Mouse (Mus musculus) kidney, embryonic 14.5 days (tissue): Measurements from ENCODE around the gene Cdc34. TPM values are rescaled to one million over a fixed set of nuclear protein-coding genes. Genes with fewer than 3 reads are reported as not detected.

ENCODE experiments used
- ATAC-seq: fragments of 200-750 bp; cut with Nextera tagmentation; 2 replicates; pipeline ENCODE4 v1.8.0; 2017; ENCODE audit warnings: moderate number of reproducible peaks, mild to moderate bottlenecking, moderate TSS enrichment, moderate library complexity; ENCODE audit not compliant: low FRiP score, low TSS enrichment
- H3K27ac ChIP-seq: fragments of 300-500 bp; sonication (generic); 2 replicates; pipeline ENCODE4 v1.5.1; 2014; ENCODE audit warnings: low read depth, mild to moderate bottlenecking, low read length, moderate library complexity, mixed read lengths
- H3K27me3 ChIP-seq: fragments of 300-500 bp; sonication (generic); 2 replicates; pipeline ENCODE4 v1.6.1; 2014; ENCODE audit warnings: mild to moderate bottlenecking, low read length; ENCODE audit not compliant: control insufficient read depth, insufficient read depth
- H3K36me3 ChIP-seq: fragments of 300-500 bp; sonication (generic); 2 replicates; pipeline ENCODE4 v1.6.1; 2014; ENCODE audit warnings: low read length, mixed read lengths; ENCODE audit not compliant: control insufficient read depth, insufficient read depth
- H3K4me1 ChIP-seq: fragments of 300-500 bp; sonication (generic); 2 replicates; pipeline ENCODE4 v1.6.1; 2014; ENCODE audit warnings: low read length, mixed read lengths; ENCODE audit not compliant: control insufficient read depth, insufficient read depth
- H3K4me2 ChIP-seq: fragments of 300-500 bp; sonication (generic); replicated peaks from 2 replicates; pipeline ENCODE4 v1.6.1; 2014; ENCODE audit warnings: low read depth, mild to moderate bottlenecking, low read length
- H3K4me3 ChIP-seq: fragments of 300-500 bp; sonication (generic); 2 replicates; pipeline ENCODE4 v1.5.1; 2014; ENCODE audit warnings: mild to moderate bottlenecking, low read length
- H3K9ac ChIP-seq: fragments of 300-500 bp; sonication (generic); 2 replicates; pipeline ENCODE4 v1.6.1; 2014; ENCODE audit warnings: low read depth, mild to moderate bottlenecking, low read length, moderate library complexity
- H3K9me3 ChIP-seq: fragments of 300-500 bp; sonication (generic); 2 replicates; pipeline ENCODE4 v1.6.1; 2016; ENCODE audit warnings: low read length; ENCODE audit not compliant: control insufficient read depth
- WGBS: fragments of 180-500 bp; shearing (Covaris S2); extraction: QIAGEN DNeasy Blood & Tissue Kit; methylation state at CpG from one replicate; pipeline ENCODE4 v1.1.7; 2014; 5-methylcytosine and 5-hydroxymethylcytosine counted together
- polyA plus RNA-seq: library from polyadenylated mRNA; unstranded; fragments of >200 nt; fragmentation: Nextera tagmentation; extraction: Ambion mirVana; gene quantifications from 2 replicates; pipeline ENCODE4 v1.2.1, GENCODE M21; 2014

The Cdc34 gene
- 105 and 108 TPM in 2 replicates for polyA plus RNA-seq

DNA sequence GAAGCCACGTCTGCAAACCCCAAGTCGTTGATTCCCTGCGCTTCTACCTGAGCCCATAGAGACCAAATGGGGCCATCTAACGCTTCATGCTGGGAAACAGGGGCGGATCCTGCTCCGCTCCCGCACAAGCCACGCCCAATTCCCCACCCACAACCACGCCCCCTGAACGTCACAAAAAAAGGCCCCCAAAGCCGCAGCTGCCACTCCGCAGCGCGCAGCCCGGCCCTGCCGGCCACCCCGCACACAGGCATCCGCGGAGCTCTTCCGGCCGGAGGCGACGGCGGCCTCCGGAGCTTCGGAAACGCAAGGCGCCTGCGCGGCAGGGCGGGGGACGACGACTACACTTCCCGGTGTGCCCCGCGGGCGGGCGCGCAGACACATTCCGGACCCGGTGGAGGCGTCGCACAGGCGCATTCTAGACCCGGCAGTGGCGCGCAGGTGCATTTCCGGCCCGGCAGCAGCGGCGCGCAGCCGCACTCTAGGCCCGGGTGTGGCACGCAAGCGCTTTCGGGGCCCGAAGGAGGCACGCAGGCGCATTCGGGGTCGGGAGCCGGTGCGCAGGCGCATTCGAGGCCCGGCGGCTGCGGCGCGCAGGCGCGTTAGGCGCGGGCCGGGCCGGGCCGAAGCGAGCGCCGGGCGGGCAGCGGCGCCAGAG lies at the start of gene Cdc34:
TSS of gene Cdc34 (plus strand) at position 605 of the 655 bp plus-strand sequence.
- ATAC-seq, result peak; percentile 94
- peaks cover 29% of the 10 kb centered on the region for H3K36me3 ChIP-seq
- H3K4me1 ChIP-seq, result peaks cover 24% of the 10 kb centered on the region
- peak within 1 kb of the TSS; percentile 78 for H3K4me2 ChIP-seq
- H3K27me3 ChIP-seq, result no peaks in the 10 kb centered on the region
- H3K4me3 ChIP-seq, result peak within 1 kb of the TSS; percentile 86
- WGBS, result under 1% methylated on average over 83 of the region's 84 CpGs
- H3K27ac ChIP-seq, result peak within 1 kb of the TSS; percentile 76
- peak within 1 kb of the TSS; percentile 83 for H3K9ac ChIP-seq
- no peaks in the 10 kb centered on the region for H3K9me3 ChIP-seq

DNA sequence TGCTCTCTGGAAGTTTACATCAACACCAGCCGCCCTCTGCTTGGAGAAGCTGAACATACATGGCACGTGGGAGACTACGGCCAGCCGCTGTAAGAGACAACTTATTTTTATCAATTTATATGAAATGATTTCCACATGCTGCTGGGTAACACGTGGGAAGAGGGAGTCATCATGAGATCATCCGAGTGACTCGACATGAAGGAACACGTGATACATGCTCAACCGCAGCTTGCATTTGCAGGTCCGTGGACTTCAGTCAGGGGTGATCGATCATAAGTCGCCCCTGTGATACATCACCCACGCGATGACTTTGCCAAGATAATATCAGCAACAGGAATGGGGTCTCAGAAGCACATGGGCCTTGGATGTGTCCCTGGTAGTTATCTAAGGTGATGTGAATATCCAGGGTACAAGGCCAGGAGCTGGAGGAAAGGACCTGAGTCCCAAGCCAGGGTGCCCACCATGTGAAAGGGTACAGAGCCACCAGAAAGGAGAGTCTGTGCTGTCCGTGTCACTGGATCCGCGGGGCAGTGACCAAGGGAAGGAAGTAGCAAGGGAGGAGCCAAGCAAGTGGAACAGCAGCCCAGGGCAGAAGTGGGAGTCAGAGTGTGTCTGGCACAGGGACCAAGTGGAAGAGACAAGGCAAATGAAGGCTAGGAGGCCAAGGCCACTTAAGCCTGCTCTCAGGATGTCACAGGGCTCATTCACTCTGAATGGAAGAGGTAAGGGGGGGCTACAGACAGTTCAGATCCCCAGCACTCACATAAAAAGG lies 48.8 kb upstream of the Cdc34 start:
- 56% methylated on average over 17 of the region's 17 CpGs for WGBS
- peak; percentile 2; the same call in 1 of the 2 replicates for ATAC-seq
- no peak overlapping the region for H3K27ac ChIP-seq
- no peaks in the 10 kb centered on the region for H3K9me3 ChIP-seq
- H3K9ac ChIP-seq, result no peak overlapping the region; the same call in 1 of the 2 replicates
- no peak overlapping the region for H3K4me3 ChIP-seq
- no peaks in the 10 kb centered on the region for H3K27me3 ChIP-seq
- no peaks in the 10 kb centered on the region for H3K36me3 ChIP-seq
- no peak overlapping the region for H3K4me2 ChIP-seq
- peaks cover 18% of the 10 kb centered on the region for H3K4me1 ChIP-seq

DNA sequence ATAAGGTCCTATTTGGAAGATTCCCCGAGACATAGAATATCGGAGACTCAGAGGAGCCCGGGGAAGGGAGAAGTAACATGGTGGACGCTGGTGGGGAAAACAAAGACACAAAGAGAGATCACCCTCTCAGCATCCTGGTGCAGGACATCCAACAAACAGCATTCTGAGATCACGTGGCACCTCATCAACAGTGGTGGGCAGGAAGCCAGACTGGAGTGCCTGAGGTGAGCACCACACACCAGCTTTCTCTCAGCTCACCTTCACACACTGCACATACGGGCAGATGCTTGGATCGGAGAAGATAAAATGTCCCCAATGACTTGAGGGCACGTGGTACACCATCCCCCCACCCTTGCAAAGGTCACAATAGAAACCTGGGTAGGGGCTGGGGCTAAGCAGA lies 45.7 kb upstream of the Cdc34 start:
- Histone ChIP-seq H3K4me2 (no peak overlapping the region), H3K4me3 (no peak overlapping the region), H3K4me1 (peaks cover 27% of the 10 kb centered on the region)

DNA sequence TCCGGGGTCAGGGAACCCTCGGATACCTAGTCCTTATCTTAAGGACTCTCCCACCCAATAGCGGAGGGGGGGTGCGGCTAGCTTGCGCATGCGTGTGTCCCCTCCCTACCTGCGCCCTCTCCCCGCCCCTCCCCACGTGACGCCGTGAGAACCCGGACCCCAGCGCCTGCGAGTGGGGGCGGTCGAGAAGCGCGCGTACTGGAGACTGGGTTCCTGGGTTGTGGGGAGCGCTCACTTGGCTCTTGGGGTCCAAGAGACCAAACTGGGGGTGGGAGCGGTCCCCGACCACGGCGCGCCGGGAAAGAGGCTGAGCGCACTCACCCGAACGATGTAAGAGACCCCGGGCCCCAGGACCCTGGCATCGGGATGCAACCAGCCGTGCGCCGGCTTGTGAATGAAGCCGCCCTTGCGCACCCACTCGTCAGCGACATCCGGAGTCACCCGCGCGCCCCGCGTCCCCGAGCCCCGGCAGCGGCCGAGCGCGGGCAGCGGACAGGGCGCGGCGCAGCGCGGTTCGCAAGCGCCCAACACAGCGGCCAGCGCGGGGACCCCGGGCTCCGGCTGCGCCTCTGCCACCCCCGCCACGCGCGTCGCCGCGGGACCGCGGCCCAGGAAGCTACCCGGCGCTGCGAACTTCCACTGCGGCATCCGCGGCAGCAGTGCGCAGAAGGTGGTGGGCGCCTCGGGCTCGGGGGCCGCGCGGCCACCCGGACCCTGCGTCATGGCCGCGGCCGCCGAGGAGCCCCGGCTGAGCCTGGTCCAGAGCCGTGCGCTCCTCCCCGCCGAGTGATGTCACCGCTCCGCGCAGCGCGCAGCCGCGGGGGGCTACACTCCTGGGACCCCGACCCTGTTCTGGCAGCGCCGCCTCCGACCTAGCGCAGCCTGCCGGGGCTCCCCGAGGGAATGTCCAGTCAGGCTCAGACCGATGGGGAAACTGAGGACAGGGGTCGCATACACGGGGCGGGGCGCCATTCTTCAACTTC lies 44.6 kb upstream of the Cdc34 start, which contains the start of gene Shc2:
TSS of gene Shc2 (minus strand) at position 791 of the 983 bp plus-strand sequence.
- Histone ChIP-seq H3K4me3 (peak within 1 kb of the TSS; percentile 82), H3K27me3 (peaks cover 7% of the 10 kb centered on the region; the same call in 1 of the 2 replicates), H3K27ac (peak within 1 kb of the TSS; percentile 52; the same call in 1 of the 2 replicates), H3K9ac (peak within 1 kb of the TSS; percentile 87), H3K9me3 (no peaks in the 10 kb centered on the region), H3K36me3 (no peaks in the 10 kb centered on the region), H3K4me1 (peaks cover 27% of the 10 kb centered on the region), H3K4me2 (peak within 1 kb of the TSS; percentile 93)
- ATAC-seq, result peak; percentile 81
- 1% methylated on average over 112 of the region's 116 CpGs for WGBS

More for the DNA sequence above, 45.7 kb upstream of the Cdc34 start:
- WGBS, result 83% methylated on average over 8 of the region's 8 CpGs
- H3K27me3 ChIP-seq, result peaks cover 7% of the 10 kb centered on the region; the same call in 1 of the 2 replicates
- no peak overlapping the region for H3K9ac ChIP-seq
- no peaks in the 10 kb centered on the region for H3K36me3 ChIP-seq
- H3K27ac ChIP-seq, result no peak overlapping the region
- ATAC-seq, result no peak
- no peaks in the 10 kb centered on the region for H3K9me3 ChIP-seq

DNA sequence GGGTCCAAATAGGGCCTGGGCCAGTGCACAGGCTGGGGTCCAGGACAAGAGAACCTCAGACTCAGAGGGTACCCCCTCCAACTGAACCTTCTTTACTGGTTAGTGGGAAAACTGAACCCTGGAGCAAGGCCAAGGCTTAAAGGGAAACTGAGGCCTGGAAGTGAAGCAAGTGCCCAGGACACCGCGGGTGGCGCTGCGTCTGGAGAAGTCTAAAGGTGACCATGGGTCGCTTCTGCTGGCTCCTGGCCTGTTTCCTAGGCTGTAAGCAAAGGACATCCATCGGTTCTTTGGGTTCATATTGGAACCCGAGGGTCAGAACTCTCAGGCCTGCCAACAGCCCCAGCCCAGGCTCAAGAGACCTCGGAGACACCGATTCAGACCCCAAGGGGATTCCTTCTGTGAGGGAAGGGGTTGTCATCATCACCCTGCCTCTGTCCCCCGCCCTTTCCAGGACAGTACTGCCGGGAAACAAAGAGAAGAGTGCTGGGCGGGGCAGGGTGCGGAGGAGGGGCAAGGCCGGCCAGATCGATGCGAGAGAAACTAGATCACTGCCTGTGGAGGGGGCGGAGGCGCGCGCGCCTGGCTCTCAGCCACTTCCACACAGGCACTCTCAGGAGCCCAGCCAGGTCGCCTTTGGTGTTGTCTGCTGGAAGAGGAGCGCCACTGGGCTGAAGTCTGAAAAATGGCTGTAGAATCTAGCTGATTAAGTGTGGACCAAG lies 43.4 kb upstream of the Cdc34 start:
- 0 out of 2 replicates have a peak overlapping the region, but pooled peaks have one; percentile 17 for H3K27ac ChIP-seq
- H3K27me3 ChIP-seq, result peaks cover 7% of the 10 kb centered on the region; the same call in 1 of the 2 replicates
- H3K36me3 ChIP-seq, result no peaks in the 10 kb centered on the region
- peak; percentile 59 for ATAC-seq
- H3K9ac ChIP-seq, result peak overlapping the region; percentile 87; the same call in 1 of the 2 replicates
- H3K9me3 ChIP-seq, result no peaks in the 10 kb centered on the region
- peak overlapping the region; percentile 93 for H3K4me2 ChIP-seq
- 7% methylated on average over 23 of the region's 23 CpGs for WGBS
- peak overlapping the region; percentile 82 for H3K4me3 ChIP-seq
- H3K4me1 ChIP-seq, result peaks cover 20% of the 10 kb centered on the region

DNA sequence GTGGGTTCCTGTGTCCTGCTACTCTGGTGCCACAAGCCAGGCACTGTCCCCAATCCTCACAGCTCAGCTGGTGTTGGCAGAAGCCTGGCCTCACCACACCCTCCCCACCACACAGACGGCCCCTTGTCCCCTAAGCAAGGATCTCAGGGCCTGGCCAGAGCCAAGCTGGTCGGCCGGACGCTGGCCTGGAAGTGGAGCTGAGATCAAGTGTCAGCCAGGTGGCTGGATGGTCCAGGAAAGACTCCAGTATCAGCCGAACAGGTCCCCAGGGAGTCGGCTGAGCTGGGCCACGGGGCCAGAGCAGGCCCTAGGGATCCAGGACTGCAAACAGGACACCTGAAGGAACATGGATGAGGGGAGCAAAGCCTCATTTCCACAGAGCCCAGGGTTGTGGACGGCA lies 36.3 kb upstream of the Cdc34 start, which contains the start of gene Odf3l2:
TSS of gene Odf3l2 (minus strand) at position 28 of the 400 bp plus-strand sequence.
- H3K36me3 ChIP-seq, result no peaks in the 10 kb centered on the region
- H3K9me3 ChIP-seq, result no peaks in the 10 kb centered on the region
- 50% methylated on average over 8 of the region's 8 CpGs for WGBS
- no peaks in the 10 kb centered on the region for H3K27me3 ChIP-seq
- H3K27ac ChIP-seq, result no peak within 1 kb of the TSS
- no peak within 1 kb of the TSS for H3K9ac ChIP-seq
- no peaks in the 10 kb centered on the region for H3K4me1 ChIP-seq
- ATAC-seq, result no peak
- H3K4me3 ChIP-seq, result no peak within 1 kb of the TSS
- H3K4me2 ChIP-seq, result no peak within 1 kb of the TSS

DNA sequence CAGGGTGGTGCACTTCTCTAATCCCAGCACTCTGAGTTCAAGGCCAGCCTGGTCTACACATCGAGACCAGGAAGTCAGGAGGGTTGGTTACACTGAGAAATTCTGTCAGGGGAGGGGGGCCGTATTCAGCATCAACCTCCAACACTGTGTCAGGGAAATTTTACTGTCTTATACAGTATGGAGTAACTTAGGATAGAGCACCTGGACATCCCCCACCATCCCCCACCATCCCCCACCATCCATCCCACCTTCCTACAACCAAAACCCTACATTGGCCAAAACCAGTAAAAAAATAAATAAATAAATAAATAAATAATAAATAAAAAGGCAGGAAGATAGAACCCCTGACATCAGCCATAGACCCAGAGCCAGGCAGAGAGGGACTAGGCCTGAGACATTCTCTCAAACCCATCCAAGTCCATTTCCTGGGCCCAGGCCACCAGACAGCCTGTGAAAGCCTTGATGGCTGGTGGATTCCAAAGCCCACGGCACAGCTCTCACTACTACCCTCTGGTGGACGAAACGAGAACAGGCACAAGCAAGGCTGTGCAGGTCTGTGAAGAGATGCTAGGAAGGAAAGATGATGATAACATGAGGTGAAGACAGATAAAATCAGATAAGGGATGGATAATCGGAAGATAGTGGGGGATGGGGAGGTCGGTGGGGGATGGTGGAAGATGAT lies 32.8 kb upstream of the Cdc34 start:
- H3K4me3 ChIP-seq, result no peak overlapping the region
- H3K4me1 ChIP-seq, result no peaks in the 10 kb centered on the region
- H3K4me2 ChIP-seq, result no peak overlapping the region
- H3K9ac ChIP-seq, result no peak overlapping the region
- H3K27ac ChIP-seq, result no peak overlapping the region
- peak; percentile 53 for ATAC-seq
- no peaks in the 10 kb centered on the region for H3K27me3 ChIP-seq
- H3K36me3 ChIP-seq, result no peaks in the 10 kb centered on the region
- 28% methylated on average over 7 of the region's 7 CpGs for WGBS
- H3K9me3 ChIP-seq, result no peaks in the 10 kb centered on the region
